Mouse (Mus musculus): ENCODE measurements around the gene Rfx7. TPM values are rescaled to one million over a fixed set of nuclear protein-coding genes. Genes with fewer than 3 reads are reported as not detected.

Rfx7 gene
- polyA plus RNA-seq, 1 experiment, result 6.4 TPM

DNA sequence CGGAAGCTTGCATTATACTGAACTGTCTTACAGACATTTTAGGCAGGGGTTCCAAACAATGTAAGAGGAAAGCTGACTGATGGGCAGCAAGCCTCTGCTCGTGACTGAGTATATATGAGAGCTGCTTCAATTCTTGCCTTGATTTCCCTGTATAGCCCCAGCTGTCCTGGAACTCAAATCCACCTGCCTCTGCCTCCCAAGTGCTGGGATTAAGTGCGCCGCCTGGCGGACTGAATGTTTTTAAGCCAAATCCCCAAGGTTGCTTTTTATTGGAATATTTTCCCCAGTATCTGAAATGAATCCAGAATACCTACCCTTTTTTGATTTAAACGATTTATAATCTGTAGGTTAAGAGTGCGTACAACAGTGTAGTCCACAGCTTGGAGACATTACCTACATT is 137.3 kb downstream of the Rfx7 start:
- H3K36me3 ChIP-seq (ENCODE audit: control insufficient read depth, insufficient read depth, low read length), result peaks cover 5% of the 10 kb centered on the region
- 82% methylated on average over 7 of the region's 7 CpGs for WGBS

GRCm38 (mm10) chr9:72672361-72672760 is 140.3 kb downstream of the Rfx7 start:
- 9% methylated on average over 2 of the region's 2 CpGs for WGBS
- TF ChIP-seq POLR2A (IDR thresholded peaks at IDR 0.05; ENCODE audit: low read depth, low read length) (no peak), CTCF (conservative IDR thresholded peaks at IDR 0.05; ENCODE audit: insufficient read depth, insufficient read length, low read depth, low read length) (peak; percentile 97)
- DNase-seq, result peak; percentile 86
- Histone ChIP-seq H3K27ac (ENCODE audit: insufficient read depth, low read depth, low read length) (no peak overlapping the region), H3K36me3 (ENCODE audit: control insufficient read depth, insufficient read depth, low read length) (peaks cover 5% of the 10 kb centered on the region), H3K4me3 (ENCODE audit: insufficient read depth, low read depth, low read length) (no peak overlapping the region), H3K4me1 (ENCODE audit: control insufficient read depth, insufficient read depth, low read length) (no peaks in the 10 kb centered on the region), H3K27me3 (replicated peaks; ENCODE audit: control insufficient read depth, insufficient read depth, low read length) (no peaks in the 10 kb centered on the region)

More for the DNA sequence above, 137.3 kb downstream of the Rfx7 start:
- TF ChIP-seq POLR2A (IDR thresholded peaks at IDR 0.05; ENCODE audit: low read depth, low read length) (no peak), CTCF (conservative IDR thresholded peaks at IDR 0.05; ENCODE audit: insufficient read depth, insufficient read length, low read depth, low read length) (no peak)
- Histone ChIP-seq H3K4me1 (ENCODE audit: control insufficient read depth, insufficient read depth, low read length) (peaks cover 10% of the 10 kb centered on the region), H3K27ac (ENCODE audit: insufficient read depth, low read depth, low read length) (no peak overlapping the region), H3K27me3 (replicated peaks; ENCODE audit: control insufficient read depth, insufficient read depth, low read length) (no peaks in the 10 kb centered on the region), H3K4me3 (ENCODE audit: insufficient read depth, low read depth, low read length) (no peak overlapping the region)
- no peak for DNase-seq

Other genes with a start within 250 kb of the Rfx7 start
- gene Mns1, start 94.2 kb upstream of the Rfx7 start, polyA plus RNA-seq (2012; rRNA removed), result 0.07 and 0.11 TPM in 2 replicates
- gene Tex9, start 40.0 kb upstream of the Rfx7 start, polyA plus RNA-seq (2012; rRNA removed), result 3.0 and 3.4 TPM in 2 replicates
- gene Nedd4, start 130.1 kb downstream of the Rfx7 start, polyA plus RNA-seq (2012; rRNA removed), result 104 and 118 TPM in 2 replicates